Mouse (Mus musculus) embryo, embryonic 9.5 days (tissue): ENCODE measurements at regions not wholly inside any gene's neighbourhood (a gene's known extent, or its start where the extent isn't known, plus 50 kb on each side); places are given as distances from the start of the nearest gene placed in this dataset.
A peak's percentile ranks its signal among the peaks of the same experiment; 100 is the strongest.

Experiments used
- DNase-seq: peaks from one replicate; pipeline ENCODE4 v3.0.0-alpha.2; 2017; ENCODE audit errors: extremely low spot score

DNA sequence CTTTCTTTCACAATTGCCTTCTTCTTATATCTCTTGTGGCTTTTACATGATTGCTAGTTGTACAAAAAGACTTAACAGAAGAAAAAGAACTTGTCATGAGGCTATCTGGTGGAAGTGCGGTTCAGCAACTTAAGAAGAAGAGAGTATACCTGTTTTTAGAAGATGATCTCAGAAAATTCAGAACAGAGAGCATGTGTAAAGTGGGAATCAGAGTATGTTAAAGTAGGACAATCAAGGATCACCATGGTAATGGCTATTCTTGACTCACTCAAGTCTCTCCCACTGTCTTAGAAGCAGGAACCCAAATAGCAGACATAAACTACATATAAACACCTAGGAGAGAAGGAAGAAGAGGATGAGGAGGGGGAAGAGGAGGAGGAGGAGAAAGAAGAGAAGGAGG is 857.9 kb upstream of the Nr2f1 start:
- no peak for DNase-seq

DNA sequence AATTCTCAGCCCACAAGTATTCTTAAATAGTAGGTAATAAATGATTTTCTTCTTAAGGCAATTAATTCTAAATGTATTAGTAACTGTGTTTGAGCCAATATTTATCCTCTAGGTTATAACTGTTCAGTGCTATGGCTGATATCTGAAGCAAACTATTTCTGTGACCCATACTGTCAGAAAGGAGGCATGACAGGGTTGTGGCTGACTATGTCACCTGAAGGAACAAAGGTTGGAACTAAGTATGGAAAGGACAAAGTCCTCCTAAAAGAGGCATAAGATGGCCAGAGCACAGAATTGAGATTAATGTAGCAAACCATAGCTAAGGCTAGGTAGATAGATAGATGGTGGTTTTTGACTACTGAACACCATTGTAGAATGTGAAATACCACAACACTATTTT is 854.9 kb upstream of the Nr2f1 start:
- no peak for DNase-seq

DNA sequence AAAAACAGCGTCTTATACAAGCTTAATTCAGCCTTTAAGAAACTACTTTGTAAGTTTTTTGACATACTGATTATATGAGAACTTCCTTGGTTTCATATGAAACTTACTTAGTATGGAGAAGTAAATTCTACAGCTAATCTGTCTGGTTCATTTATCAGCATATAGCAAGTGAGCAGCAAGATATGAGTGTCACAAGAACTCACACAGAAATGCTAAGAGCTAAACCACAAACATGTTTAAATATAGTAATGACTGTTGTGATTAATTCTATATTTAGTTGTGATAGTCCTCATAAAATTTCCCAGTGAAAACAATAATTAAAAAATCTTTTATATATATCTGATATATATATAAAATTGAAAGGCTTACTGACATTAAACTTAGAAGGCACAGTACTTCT is 853.9 kb upstream of the Nr2f1 start:
- DNase-seq = no peak

DNA sequence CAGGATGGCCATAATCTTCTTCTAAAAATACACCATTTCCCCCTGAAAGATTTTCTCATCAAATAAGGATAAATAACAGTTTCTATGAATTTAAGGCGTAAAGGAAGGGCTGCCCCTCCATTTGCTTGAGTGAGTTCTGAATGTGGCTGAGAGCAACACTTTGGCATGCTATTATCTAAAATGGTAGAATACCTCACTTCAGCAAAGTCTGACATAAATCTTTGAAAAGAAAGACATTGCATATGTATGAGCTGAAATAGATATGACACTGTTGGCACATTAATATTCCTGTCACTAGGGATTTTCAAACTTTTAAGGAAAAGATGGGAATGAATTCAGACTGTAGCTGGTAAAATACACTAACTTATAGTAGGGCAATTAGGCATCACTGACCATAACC is 847.7 kb upstream of the Nr2f1 start:
- no peak for DNase-seq

DNA sequence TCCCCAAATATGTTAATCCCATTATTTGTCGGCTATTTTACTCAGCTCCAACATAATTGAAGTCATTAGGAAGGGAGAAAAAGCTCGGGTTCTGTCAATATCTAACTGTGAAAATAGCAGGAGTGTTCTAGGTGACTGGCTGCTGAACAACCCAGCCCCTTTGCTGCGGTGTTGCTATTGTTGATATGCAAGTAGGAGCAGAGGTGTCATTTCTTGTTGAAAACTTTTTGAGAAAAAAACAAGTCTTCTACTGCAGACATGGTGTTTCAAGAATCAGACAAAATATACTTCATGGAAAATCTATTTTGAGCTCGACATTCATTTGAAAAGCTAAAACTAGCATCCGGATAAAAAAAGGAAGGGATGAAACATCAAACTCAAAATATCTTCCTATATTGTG is 845.1 kb upstream of the Nr2f1 start:
- no peak for DNase-seq

DNA sequence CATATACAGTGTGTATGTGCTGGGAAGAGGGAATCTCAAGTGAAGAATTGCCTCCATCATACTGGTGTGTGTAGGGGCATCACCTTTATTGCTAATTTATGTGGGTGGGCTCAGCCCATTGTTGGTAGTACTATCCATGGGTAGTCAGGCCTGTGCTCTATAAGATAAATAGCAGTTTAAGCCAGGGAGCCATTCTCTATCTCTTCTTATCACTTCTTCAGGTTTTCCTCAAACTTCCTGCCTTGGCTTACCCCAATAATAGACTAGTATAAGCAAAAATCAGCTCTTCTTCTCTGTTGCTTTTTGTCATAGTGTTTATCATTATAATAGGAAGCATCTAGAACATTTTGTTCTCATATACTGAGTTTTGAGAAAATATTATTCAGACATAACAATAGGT is 838.3 kb upstream of the Nr2f1 start:
- no peak for DNase-seq

DNA sequence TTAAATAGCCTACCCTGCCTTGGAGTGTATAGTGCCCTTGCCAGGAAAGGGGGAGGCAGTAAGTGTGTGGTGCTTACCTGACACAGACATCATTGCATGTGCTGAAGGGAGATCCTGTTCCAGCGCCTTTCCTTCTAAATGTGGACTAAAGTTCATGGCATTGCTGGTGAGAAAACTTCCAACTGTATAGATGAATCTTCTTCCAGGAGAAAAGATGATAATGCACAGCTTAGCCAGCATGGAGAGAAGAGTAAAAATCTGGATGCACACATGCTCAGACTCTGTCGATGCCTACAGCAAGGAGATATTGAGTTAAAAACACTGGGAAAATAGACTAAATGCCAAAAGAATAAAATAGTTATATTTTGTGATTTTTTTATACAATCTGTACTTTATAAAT is 835.7 kb upstream of the Nr2f1 start:
- DNase-seq = no peak

DNA sequence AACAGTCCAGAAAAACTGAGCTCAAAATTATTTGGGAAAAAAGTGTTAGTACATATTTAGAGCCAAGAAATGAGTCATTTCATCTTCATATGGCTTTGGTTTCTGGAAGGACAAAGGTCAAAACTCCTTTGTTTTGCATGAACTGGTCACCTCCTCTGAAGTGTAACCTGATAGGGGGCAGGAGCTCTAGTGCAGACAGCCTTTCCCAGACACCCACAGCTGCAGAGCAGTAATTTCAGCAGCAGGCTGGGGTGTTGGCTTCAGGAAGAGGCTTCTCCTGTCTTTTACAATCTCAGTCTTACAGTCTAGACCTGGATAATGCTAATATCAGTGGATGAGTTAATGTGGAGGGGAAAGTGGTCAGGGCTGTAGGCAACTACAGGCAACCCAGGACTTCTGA is 830.4 kb upstream of the Nr2f1 start:
- DNase-seq = peak; percentile 67

DNA sequence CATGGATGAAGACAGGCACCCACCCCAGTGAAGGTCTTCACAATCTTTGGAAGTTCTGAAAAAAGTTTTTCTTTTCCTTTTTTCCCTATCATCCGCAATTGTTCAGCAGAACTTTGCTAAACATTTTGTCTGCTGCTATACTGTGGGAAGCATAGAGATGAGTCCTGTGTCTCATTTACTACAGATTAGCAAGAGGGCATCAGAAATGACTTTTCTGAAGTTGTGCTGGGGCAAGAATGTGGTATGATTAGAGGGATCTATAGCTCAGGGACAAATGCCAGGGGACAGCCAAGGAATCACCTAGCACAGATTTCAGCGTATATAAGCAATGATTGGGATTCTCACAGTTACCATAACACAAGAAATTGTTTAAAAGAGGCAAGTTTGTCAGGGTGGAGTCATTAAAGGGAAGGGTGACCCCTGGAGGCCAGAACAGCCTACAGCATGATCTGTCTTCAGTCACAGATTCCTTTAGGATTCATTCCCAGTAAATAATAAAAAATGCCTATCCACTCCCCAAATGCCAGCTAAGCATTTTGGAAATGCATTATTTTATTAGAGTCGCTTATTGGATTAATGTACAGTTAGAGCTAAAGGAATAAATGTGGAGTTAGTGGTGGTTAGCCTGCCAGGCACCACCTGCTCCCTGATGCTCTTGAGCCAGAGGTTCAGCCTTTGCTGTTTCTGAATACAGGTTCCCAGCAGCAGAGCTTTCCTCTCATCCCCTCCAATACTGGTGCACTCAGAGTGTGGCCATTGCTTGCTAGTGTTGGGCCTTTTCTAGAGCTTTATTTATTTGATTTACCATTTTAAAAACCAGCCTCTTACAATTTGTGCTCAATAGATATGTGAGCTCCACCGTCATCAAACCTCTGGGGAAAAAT is 828.6 kb upstream of the Nr2f1 start:
- peak; percentile 56 for DNase-seq

DNA sequence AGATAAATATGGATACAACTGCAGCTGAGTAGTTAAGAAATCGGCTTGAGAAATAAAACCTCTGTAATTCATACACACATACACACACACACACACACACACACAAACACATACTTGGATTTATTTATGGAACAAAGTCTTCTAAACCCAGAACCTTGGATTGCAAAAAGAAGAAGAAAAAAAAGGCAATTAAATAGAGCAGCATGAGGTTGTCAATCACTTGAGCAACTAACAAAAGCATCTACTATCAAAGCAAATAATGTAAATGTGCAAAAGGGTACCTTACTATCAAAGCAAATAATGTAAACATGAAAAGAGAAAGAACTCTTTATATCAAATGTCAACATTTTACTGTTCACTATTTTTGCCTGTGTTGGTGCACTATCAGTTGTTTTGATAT is 826.1 kb upstream of the Nr2f1 start:
- no peak for DNase-seq

DNA sequence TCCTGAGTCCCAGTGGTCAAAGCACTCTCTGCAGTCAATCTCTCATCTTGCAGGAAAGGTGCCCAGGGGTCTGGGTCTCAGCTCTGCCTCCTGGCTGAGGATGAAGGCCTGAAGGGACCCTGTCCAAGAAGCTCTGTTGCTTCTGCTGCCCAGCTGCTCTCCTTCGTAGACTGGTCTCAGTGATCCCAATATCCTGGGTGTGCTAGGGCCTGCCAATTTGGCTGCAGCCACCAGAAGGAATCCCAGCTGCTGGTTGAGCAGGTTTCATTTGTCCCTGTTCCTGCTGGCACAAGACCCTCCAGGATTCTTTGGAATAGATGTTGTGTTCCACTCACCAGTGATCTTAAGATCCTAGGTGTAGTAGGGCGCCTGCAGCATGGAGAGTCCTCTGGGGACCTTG is 818.5 kb upstream of the Nr2f1 start:
- no peak for DNase-seq

DNA sequence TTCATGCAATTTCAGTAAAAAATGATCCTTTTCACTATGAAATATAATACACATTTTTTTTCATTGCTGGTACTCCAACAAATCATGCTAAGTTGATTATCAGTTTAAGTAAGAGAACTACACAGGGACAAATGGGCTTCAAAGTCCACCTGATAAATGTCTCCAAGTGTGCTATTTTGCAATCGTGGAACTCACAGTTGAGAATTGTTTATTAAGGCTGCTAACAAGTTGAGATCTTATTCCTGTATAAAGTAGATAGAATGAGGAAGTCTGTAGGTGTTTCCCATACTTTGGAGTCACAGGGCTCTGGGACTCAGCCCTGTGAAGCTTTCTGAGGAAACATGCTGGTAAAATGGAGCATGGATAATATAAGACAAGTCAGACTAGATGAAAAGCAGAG is 803.8 kb upstream of the Nr2f1 start:
- DNase-seq = no peak

DNA sequence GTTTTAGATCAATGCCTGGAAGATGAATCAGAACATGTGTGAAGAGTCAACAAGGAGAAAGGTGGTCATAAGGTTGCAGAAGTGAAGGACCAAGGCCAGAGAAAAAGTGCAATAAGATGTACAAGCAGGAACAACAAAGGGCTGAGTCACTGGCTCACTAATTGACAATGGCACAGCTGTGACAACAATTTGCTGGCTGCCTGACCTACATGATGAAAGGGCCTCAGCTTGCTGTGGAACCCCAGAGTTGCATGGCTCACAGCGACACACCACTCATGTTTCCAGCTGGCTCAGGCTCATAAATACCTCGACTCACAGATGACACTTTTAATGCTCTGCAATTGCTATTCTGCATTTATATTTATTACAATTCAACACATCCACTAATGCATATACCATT is 799.3 kb upstream of the Nr2f1 start:
- DNase-seq = peak; percentile 12

DNA sequence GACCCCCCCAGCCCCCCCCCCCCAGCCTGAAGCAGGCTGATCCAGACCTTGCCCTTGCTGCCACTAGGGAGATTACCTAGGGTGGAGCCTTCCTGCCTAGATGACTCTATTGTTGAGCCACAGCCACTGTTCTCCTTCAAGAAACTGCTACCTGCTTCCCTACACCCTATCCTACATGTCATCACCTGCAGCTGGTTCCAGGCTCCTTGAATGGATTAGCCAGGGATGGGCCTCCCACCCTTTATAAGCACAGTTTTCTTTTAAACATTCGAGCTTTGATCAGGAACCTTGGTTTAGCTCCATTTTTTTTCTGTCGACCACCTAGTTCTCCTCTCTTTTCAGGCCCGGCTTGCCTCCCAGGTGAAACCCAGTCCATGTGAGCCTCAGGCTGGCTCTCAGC is 792.8 kb upstream of the Nr2f1 start:
- no peak for DNase-seq

DNA sequence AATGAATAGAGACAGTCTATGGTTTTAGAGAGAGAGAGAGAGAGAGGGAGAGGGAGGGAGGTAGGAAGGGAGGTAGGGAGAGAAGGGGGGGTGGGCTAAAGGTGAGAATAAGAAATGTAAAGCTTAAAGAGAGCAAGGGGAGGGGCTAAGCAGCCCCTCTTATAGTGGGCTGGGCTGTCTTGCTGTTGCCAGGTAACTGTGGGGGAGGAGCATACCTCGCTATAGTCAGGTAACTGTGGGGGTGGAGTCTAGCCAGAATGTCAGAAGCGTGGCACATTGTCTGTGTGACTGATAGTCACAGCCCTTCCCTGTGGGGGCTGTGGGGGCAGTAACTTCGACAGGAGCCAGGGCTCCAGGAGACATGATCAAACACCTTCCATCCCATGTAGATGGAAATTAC is 786.4 kb upstream of the Nr2f1 start:
- no peak for DNase-seq

DNA sequence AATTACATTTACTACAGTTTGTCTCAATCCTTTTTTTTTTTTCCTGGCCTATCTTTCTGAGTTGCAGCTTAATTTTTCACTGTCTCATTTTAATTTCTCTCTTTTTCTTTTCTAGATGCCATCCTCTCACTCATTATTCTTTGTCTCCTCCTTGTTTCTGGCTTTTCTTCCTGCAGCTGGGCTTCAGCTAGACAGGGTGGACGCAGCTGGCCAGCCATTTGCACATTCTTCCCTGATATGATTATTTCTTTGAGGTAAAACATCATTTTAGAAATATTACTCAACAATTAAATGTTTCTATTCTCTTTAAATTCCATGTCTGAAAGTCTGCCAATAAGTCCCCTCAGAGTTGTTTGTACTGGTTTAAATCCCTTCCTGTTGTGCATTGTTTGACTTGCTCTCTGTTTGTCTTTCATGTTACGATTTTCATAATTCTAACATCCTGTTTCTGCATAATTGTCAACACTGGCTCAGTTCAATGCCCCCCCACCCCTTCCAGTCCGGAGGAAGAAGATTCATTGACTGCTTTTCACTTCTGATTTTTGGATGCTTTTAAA is 777.7 kb upstream of the Nr2f1 start:
- no peak for DNase-seq

DNA sequence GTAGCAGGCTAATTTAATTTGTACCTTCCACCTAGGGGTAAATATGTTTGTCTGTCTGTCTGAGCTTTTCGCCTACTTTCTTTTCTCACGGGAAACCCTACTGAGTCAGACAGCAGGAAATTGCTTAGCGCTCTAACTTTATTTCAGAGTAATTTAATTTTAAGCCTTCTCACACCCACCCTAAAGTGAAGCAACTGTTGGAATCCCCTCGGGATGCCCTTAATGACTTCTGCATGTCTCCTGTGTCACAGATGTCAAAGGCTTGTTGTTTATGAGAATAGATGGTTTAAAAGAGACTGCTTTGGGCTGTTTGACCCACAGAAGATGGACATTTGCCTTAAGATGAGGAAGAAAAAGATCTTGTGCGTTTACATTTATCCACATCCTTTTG is 738.8 kb upstream of the Nr2f1 start:
- no peak for DNase-seq

DNA sequence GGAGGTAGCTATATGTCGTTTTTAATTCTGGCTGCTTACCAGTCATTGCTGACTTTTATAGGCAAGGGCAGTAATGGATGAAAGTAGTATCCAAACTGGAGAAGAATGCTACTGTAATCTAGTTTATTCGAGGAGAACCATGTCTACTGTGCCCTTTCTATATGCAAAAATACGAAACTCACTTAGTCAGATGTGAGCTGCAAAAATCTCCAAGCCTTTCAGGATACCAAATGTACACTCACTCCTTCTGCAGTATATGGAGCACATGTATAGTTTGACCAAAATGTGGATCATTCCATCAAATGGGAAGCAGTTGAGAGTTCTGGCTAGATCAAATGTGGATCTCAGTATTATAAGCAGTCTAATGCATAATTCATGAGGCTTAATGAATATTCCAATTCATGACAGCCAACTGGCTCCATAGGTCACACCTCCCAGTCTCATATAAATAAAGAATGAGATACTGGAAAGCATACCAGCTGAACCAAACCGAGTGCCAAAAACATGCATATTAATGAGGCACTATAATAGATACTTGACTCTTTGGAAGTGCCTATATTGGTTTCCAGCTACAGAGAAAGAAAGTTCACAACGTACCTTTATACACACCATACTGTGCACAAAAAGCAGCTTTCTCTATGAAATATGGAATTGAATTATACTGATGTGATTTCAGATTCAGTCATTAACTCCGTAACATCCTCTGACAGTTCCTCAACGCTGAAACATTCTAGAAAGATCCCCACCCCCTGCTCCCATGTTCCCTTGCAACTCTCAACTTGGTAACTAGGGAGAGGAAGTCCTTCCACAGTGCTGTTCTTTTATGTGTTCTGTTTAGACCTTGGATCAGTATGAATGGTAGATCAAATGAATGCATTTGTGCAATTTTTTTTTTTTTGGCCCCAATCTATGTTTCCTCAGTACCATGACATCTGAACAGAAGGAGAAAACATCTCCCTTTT is 738.1 kb upstream of the Nr2f1 start:
- DNase-seq = peak; percentile 54

DNA sequence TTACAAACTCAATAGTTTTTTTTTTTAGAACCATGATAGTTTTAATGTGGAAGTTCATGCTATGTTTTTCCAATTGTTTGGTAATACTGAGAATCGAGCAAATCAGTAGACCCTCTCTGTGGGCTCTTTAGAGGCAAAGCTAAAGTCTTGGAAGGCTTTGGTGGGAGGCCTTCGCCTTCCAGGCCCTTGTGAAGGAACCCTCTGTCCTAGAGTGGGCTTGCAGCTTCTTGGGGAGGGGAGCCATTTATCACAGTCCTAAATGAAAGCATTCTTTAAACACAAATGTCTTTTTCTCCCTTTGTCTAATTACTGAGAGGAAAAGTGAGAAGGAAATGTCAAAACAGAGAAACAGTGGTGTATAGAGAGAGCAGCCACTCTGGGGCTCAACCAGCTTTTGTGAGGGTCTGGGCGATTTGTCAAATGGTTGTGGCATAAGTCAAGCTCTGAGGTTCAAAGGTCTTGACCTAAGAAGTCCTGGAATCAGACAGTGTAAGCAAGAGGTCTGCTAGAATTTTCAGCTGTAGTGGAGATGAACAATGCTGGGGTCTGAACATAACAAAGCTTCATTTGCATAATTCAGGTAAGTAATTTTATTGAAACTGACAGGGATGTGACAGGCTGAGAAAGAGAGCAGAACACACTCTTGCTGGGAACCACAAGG is 736.6 kb upstream of the Nr2f1 start:
- peak; percentile 82 for DNase-seq

DNA sequence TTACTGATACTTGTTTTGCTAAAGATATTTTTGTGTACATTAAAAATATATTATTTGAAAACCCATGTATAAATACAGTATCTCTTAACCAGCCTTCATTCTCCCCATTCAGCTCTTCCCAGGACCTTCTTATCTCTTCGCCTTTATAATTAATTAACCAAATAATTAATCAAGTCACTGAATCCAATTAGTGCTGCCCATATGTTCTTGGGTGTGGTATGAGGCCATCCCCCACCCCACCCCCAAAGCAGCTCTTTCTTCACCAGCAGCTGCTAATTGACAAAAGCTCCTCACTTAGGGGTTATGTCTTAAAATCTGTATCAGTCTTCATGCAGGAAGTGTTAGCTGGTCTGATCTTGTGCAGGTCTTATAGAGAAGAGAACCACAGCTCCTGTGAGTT is 728.8 kb upstream of the Nr2f1 start:
- no peak for DNase-seq

DNA sequence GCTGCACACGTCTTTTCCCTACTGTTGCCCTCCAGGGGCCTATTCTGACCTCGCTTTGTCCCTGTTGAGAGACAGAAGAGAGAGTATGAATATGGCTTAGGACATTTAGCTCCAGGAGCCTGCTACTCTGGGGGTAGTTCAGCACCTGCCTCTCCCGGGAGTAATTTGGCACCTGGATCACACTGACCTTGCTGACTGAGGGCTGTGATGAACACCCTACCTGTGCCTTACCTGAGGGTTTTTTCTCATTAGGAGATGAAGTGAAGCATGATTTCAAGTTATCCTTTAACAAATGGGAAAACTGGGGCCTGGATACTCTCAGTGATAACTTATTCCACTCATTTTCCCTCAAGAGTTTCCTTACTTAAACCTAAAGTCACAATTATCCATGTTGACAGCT is 721.2 kb upstream of the Nr2f1 start:
- DNase-seq = no peak

DNA sequence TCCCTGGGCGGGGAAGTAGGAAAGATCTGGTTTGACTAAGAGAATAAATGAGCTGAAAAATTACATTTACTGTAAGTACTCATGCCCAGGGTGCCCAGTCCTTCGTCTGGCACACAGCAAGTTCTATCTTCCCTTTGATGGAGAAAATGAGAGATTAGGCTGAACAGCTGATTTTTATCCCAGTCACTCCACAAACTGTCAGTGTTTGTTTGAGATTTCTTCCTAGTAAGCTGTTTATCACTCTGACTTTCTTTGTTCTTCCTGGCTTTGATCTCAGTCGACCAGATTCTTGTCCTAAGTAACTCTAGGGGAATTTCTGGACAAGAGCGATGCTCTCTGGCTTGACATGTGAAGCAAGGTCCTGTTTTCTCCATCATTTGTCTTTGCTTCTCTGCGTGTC is 710.3 kb upstream of the Nr2f1 start:
- DNase-seq = peak; percentile 44
